Mouse (Mus musculus): ENCODE measurements around the gene Mthfs.

The Mthfs gene

DNA sequence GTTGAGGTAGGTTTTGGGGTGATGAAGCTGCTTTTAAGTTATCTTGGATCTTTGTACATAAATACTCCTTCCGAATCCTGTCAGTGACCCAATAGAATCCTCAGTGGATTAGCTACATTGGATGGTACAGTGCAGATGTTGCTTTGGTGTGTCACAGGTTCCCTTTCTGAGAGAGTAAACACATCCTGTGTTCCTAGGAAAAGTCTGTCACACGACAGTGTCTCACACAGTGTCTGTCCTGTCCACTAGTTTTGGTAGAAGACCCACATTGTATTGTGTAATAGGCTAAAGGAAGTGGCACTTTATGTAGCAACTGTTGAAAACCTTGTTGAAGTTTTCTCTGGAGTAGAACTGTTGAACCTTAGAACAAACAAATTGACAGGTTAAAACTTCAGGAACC lies 42.9 kb downstream of the Mthfs start:
- DNase-seq (ENCODE audit: low spot score), result no peak

DNA sequence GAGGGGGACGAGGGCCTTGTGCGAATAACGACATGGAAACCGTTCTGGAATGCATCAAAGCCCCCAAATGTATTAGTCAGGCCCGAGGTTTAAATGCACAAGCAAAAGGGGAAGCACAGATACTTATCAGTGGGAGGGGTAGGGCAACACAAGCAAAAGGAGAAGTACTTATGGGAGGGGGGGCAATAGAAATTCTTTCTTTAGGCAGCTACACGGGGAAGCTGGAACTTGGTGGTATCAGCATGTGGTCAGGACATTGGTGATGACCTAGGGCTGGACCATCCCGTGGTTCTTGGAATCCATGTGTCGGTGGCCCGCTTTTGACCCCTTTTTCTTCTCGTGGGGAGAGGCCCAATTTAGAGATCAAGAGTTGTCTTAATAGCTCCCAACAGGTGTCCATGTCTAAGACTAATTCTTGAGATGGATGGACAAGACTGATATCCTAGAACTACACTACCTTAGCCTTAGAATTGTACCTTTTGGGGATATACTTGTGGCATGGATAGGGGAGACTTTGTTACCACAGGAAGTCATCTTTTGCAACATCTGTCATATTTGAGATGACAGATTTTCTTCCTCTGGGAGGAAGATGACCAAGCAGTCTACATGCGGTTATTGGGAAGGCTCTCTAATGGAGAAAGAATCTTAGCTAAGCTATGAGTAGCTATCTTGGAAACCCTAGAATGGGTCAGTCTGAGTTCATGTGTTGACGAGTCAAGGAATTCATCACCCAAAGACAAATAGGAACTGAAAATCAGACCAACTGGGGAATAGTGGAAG lies 46.3 kb downstream of the Mthfs start:
- DNase-seq (ENCODE audit: low spot score), result no peak

DNA sequence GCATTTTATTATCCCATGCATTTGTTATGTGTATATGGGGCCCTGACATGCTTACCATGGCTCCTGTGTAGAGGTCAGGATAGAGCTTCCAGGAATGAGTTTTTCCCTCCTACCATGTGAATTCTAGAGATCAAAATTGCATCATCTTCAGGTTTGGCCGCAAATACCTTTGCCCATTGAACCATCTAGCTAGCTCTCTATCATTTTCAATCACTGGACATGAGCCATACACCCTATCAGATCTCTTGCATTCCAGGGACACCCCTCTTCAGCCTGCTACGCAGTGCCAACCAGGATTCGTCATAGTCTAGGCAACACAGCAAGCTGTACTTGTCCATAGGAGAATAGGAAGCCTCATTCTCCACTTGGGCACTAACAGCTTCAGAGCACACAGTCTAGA lies 53.5 kb downstream of the Mthfs start:
- DNase-seq (ENCODE audit: low spot score), result no peak

- no peak for DNase-seq (ENCODE audit: low spot score)
These were observed 54.1 kb downstream of the Mthfs start for GRCm38 (mm10) chr9:89264571-89264970.

- DNase-seq (ENCODE audit: low spot score), result no peak
These were observed 56.6 kb downstream of the Mthfs start for GRCm38 (mm10) chr9:89267093-89267492.

- peak; percentile 23 for DNase-seq (ENCODE audit: low spot score)
These were observed 57.1 kb downstream of the Mthfs start for GRCm38 (mm10) chr9:89267572-89267971.

GRCm38 (mm10) chr9:89270376-89270775 lies 59.9 kb downstream of the Mthfs start:
- DNase-seq (ENCODE audit: low spot score), result no peak

DNA sequence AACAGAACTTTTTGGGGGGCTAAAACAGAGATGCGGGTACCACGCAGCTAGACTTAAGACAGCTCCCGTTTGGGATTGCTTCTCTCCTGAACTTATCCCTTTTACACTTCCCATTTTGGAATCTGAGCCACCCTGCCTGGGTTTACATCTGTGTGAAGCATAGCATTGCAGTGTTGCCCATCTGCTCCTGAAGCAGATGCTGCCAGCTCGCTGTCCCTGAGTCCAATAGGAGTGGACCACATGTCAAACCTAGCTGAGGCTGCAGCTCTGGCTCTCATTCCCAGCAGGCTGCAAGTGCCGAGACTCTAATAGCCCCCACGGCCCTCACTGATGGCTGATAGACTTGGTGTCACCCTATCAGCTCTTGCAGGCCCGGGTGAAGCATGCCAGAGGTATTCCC lies 63.3 kb downstream of the Mthfs start:
- DNase-seq (ENCODE audit: low spot score), result no peak

- no peak for DNase-seq (ENCODE audit: low spot score)
These were observed 67.7 kb downstream of the Mthfs start for GRCm38 (mm10) chr9:89278207-89278606.

- no peak for DNase-seq (ENCODE audit: low spot score)
These were observed 72.0 kb downstream of the Mthfs start for GRCm38 (mm10) chr9:89282374-89283068.

GRCm38 (mm10) chr9:89288037-89288436 lies 77.6 kb downstream of the Mthfs start:
- no peak for DNase-seq (ENCODE audit: low spot score)

DNA sequence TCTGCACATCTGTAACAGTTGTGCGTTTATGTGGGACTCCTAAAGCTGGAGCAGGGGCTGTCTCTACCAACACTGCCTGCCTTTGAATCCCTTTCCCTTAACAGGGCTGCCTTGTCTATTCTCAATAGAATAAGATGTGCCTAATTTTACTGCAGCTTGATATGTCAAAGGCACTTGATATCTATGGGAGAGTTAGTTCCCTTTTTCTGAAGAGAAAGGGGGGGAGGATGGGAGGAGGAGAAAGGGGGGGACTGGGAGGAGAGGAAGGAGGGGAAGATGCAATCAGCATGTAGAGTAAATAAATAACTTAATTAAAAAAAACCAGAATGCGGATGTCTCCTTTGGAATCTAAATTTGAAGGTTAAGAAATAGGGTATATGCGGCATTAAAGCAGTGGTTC lies 82.9 kb downstream of the Mthfs start:
- DNase-seq (ENCODE audit: low spot score), result no peak

- DNase-seq (ENCODE audit: low spot score), result no peak
These were observed 83.6 kb downstream of the Mthfs start for GRCm38 (mm10) chr9:89294121-89294520.

DNA sequence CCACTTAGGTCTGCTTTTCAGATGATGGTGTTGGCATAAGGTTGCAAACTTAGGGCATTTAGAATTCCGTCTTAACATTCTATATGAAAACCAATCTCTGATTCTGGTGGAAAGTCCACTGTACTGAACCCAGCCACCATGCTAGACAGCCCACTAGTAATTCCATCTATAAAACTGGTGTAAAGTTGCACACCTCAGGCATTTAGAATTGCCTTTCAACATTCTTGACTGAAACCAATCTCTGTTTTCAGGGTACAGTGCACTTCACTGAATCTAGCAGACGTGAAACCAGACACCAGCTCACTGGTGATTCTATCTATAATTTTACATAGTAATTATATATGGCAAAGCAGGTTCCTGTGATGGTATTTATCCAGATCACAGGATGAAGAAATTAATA lies 95.2 kb downstream of the Mthfs start:
- no peak for DNase-seq (ENCODE audit: low spot score)

DNA sequence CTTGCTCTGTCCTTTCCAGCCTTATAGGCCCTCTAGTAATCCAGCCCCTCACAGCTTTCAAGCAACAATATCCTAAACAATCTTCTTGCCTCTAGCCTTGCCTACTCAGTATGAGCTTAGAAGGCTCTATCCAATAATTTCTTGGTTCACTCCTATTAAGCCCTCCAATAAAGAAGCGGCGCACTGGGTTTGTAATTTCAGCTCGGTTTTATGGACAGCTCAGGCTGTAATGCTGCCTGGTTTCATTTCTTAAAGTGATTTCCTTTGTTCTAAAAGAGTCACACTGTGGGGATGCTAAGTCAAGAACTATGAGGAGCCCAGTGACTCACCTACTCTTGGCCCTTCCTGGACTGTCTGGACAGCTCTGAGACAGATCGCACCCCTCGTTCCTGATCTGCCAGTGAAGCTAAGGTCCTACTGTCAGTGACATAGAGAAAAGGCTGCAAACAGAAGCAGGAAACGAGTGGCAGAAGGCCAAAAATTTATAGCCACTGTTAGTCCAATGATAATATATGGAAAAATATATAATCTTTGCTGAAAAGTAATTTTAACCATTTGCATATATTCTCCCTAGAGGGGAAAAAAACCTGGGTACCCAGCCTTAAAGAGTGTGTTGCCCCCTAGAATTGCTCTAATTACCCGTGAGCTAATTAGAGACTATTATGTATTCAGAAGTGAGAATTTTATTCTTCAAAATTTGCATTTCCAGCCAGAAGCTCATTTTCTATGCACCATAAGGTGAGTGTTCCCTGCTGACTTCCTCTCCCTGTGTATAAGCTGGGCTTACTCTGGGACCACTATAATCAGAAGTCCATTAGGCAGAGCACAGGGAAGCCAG lies 98.1 kb downstream of the Mthfs start:
- no peak for DNase-seq (ENCODE audit: low spot score)

DNA sequence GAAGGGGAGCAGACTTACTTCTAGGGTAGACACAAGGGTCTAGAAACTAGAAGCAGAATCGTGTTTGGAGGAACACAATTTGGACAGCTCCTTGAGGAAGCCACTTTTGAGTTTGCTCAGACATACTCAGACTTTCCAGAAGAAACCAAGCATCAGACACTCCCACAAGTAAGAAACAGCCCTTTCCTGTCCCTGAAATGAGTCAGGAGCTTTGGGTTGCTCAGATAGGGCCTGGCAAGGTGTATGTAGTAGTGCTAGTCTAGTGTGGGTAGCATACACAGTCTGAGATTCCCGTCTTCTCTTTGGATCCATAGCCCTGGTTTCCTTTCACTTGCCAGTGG lies 98.7 kb downstream of the Mthfs start:
- DNase-seq (ENCODE audit: low spot score), result no peak

GRCm38 (mm10) chr9:89311649-89312048 lies 101.2 kb downstream of the Mthfs start:
- no peak for DNase-seq (ENCODE audit: low spot score)

DNA sequence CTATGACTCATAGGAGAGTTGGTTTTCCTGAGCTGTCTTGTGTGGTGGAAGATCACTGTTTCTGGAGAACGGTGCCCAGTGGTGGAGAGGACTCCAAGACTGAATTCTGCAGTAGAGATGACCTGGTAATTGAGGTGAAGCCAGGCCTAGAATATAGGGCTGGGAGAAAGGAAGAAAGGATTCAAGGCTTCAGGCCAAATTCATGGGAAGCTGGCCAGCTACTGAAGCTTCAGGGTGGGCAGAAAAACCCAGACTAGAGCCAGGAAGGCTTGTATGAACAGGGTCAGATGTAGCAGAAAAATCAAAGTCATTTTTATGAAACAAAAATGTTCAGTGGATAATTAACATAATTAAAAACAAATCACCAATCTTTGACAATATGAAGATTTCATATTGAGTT lies 163.3 kb downstream of the Mthfs start:
- DNase-seq (ENCODE audit: low spot score), result no peak

- DNase-seq (ENCODE audit: low spot score), result no peak
These were observed 164.2 kb downstream of the Mthfs start for GRCm38 (mm10) chr9:89374650-89375049.

DNA sequence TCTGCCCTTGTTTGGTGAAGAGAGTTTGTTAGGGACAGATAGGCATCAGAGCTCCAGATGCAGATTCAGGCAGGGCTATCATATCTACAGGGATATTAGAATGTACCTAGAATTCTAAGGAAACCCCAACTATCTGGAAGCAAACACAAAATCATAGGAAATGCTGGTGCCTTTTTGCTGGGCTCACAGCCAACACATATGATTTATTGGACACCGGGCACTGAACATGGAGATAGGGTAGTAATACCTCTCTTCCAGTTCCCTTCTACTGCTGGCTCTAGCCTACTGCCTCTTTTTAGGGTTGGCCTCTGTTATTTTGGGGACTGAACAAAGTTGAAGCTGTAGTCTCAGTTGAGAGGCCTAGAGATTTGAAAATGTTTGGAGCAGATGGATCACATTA lies 192.6 kb downstream of the Mthfs start:
- no peak for DNase-seq (ENCODE audit: low spot score)

All from layer of hippocampus, adult 11-12 months (tissue).